Mouse (Mus musculus): ENCODE measurements around the gene Ret. TPM values are rescaled to one million over a fixed set of nuclear protein-coding genes. Genes with fewer than 3 reads are reported as not detected.

Ret gene
- polyA plus RNA-seq, 1 experiment: 0.95 TPM

- peak; percentile 28 for DNase-seq
Measured at GRCm38 (mm10) chr6:118127198-118127597, 70.3 kb downstream of the Ret start.

DNA sequence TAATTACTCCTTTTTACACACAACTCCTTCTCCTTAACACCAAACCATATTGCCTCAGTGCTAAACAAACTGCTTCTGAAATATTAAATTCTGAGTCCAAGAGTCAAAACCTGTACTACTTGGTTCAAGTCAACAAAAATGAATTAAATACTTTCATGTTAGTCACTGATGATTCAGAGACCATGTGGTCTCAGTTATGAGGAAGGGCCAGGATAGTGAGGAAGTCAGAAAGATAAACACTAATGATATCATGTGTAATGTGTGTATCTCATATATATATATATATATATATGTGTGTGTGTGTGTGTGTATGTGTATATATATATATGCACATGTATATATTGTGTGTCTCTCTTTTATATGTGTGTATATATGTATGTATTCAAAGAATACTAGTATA lies 70.9 kb downstream of the Ret start:
- no peak for DNase-seq
- H3K27me3 ChIP-seq (replicated peaks; ENCODE audit: control insufficient read depth, insufficient read depth, low read length): no peaks in the 10 kb centered on the region; the same call in 1 of the 2 replicates
- H3K4me3 ChIP-seq (ENCODE audit: insufficient read depth, low read depth, low read length): no peak overlapping the region
- no peaks in the 10 kb centered on the region; the same call in none of the 2 replicates for H3K36me3 ChIP-seq (ENCODE audit: control insufficient read depth, insufficient read depth, low read length)
- no peak overlapping the region for H3K27ac ChIP-seq (ENCODE audit: insufficient read depth, low read depth, low read length)
- TF ChIP-seq POLR2A (IDR thresholded peaks at IDR 0.05; ENCODE audit: low read depth, low read length) (no peak), CTCF (conservative IDR thresholded peaks at IDR 0.05; ENCODE audit: insufficient read depth, insufficient read length, low read depth, low read length) (no peak)
- H3K4me1 ChIP-seq (ENCODE audit: control insufficient read depth, insufficient read depth, low read length): no peaks in the 10 kb centered on the region; the same call in 1 of the 2 replicates

More at GRCm38 (mm10) chr6:118127198-118127597, 70.3 kb downstream of the Ret start:
- H3K27me3 ChIP-seq (replicated peaks; ENCODE audit: control insufficient read depth, insufficient read depth, low read length): no peaks in the 10 kb centered on the region; the same call in 1 of the 2 replicates
- TF ChIP-seq CTCF (conservative IDR thresholded peaks at IDR 0.05; ENCODE audit: insufficient read depth, insufficient read length, low read depth, low read length) (no peak), POLR2A (IDR thresholded peaks at IDR 0.05; ENCODE audit: low read depth, low read length) (no peak)
- 58% methylated on average over 7 of the region's 7 CpGs for WGBS
- no peak overlapping the region for H3K4me3 ChIP-seq (ENCODE audit: insufficient read depth, low read depth, low read length)
- H3K27ac ChIP-seq (ENCODE audit: insufficient read depth, low read depth, low read length): peak overlapping the region; percentile 10; the same call in 1 of the 2 replicates
- H3K4me1 ChIP-seq (ENCODE audit: control insufficient read depth, insufficient read depth, low read length): no peaks in the 10 kb centered on the region; the same call in 1 of the 2 replicates
- no peaks in the 10 kb centered on the region; the same call in 1 of the 2 replicates for H3K36me3 ChIP-seq (ENCODE audit: control insufficient read depth, insufficient read depth, low read length)

DNA sequence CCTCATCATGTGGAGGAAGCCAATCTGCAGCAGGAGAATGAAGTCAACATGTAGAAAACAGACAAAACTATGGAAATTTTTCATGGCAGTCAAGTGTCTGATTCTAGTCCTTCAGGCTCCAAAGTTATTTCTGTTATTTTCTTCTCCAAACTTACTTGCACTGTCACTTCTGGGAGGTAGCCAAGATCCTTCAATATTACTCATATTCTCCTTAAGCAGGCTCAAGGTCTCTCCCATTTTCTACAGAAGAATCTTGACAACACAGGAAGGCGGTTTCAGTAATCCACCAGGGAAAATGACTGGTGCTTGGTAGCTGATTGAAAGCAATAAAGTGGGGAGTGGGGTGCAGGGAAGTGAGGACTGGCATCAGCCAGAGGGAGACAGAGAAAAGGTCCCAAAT lies 74.8 kb downstream of the Ret start:
- 85% methylated on average over 1 of the region's 1 CpGs for WGBS
- TF ChIP-seq CTCF (conservative IDR thresholded peaks at IDR 0.05; ENCODE audit: insufficient read depth, insufficient read length, low read depth, low read length) (no peak), POLR2A (IDR thresholded peaks at IDR 0.05; ENCODE audit: low read depth, low read length) (no peak)
- DNase-seq: no peak
- no peaks in the 10 kb centered on the region; the same call in 1 of the 2 replicates for H3K4me1 ChIP-seq (ENCODE audit: control insufficient read depth, insufficient read depth, low read length)
- H3K36me3 ChIP-seq (ENCODE audit: control insufficient read depth, insufficient read depth, low read length): no peaks in the 10 kb centered on the region; the same call in none of the 2 replicates
- no peaks in the 10 kb centered on the region; the same call in 1 of the 2 replicates for H3K27me3 ChIP-seq (replicated peaks; ENCODE audit: control insufficient read depth, insufficient read depth, low read length)
- H3K27ac ChIP-seq (ENCODE audit: insufficient read depth, low read depth, low read length): no peak overlapping the region
- no peak overlapping the region for H3K4me3 ChIP-seq (ENCODE audit: insufficient read depth, low read depth, low read length)

DNA sequence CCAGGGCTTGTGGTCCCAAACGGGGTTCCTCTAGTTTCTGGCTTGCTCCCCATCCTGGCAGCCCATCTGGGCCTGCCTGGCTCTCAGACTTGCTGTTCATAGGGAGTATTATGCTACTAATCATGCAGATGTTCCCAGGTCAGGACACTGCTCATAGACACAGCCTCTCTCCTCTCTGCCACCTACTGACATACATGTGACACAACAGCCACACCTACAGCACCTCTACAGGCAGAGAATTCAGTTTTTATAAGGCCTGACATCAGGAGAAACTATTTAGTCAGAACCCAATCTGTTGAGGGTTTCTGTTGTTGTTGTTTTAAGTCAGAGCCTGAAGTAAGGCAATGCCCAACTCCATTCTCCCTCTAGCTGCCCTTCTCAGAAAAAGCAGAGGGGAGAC lies 85.7 kb downstream of the Ret start:
- Histone ChIP-seq H3K4me3 (ENCODE audit: insufficient read depth, low read depth, low read length) (no peak overlapping the region), H3K36me3 (ENCODE audit: control insufficient read depth, insufficient read depth, low read length) (no peaks in the 10 kb centered on the region; the same call in 1 of the 2 replicates), H3K27me3 (replicated peaks; ENCODE audit: control insufficient read depth, insufficient read depth, low read length) (no peaks in the 10 kb centered on the region), H3K27ac (ENCODE audit: insufficient read depth, low read depth, low read length) (no peak overlapping the region), H3K4me1 (ENCODE audit: control insufficient read depth, insufficient read depth, low read length) (no peaks in the 10 kb centered on the region)
- TF ChIP-seq POLR2A (IDR thresholded peaks at IDR 0.05; ENCODE audit: low read depth, low read length): no peak
- TF ChIP-seq CTCF (conservative IDR thresholded peaks at IDR 0.05; ENCODE audit: insufficient read depth, insufficient read length, low read depth, low read length): no peak
- no peak for DNase-seq
- 73% methylated on average over 1 of the region's 1 CpGs for WGBS

Other genes starting within 250 kb of the Ret start
- 0.36 and 0.52 TPM in 2 replicates for gene Rasgef1a, start 186.3 kb downstream of the Ret start, polyA plus RNA-seq (2012; rRNA removed)
- 3.4 and 4.7 TPM in 2 replicates for gene Csgalnact2, start 58.6 kb downstream of the Ret start, polyA plus RNA-seq (2012; rRNA removed)
- gene Bms1, start 221.8 kb upstream of the Ret start, polyA plus RNA-seq (2012; rRNA removed): 3.6 and 4.8 TPM in 2 replicates

Measured in kidney, adult 2 months (tissue).